ENCODE assay signal across 18 mouse cellular contexts in genomic region chr1:78740676-78741075, GRCm38 (mm10).
DNase-seq lines count a peak whose midpoint lies in the region; ATAC-seq and TF ChIP-seq lines count a peak whose summit lies in the region.
"Had no signal": no experiment of that assay in that cellular context is flagged by ENCODE, and none has a peak within 500 bp of the region (broad histone marks: within the 10 kb centered on the region; RNA-seq: fewer than 3 reads in every experiment).

No protein-coding gene starts in this region.

- TF ChIP-seq CTCF in midbrain, postnatal 0 days (IDR thresholded peaks at IDR 0.05): no peak

- no peaks in the 10 kb centered on the region for H3K9me3 ChIP-seq in forebrain, embryonic 16.5 days (ENCODE audit: control insufficient read depth, low read length)
- no peaks in the 10 kb centered on the region for H3K9me3 ChIP-seq in forebrain, embryonic 13.5 days (replicated peaks)
- no peaks in the 10 kb centered on the region for H3K9me3 ChIP-seq in midbrain, postnatal 0 days (ENCODE audit: low read length)
- H3K9me3 ChIP-seq in midbrain, embryonic 14.5 days (ENCODE audit: control insufficient read depth, low read length): no peaks in the 10 kb centered on the region
- H3K9me3 ChIP-seq: megakaryocyte, embryonic 14.5 days had no signal

- no peak overlapping the region for H3K4me2 ChIP-seq in forebrain, embryonic 16.5 days (ENCODE audit: low read length)
- no peak overlapping the region for H3K4me2 ChIP-seq in forebrain, embryonic 13.5 days
- no peak overlapping the region for H3K4me2 ChIP-seq in midbrain, postnatal 0 days (ENCODE audit: low read depth, low read length, poor library complexity, severe bottlenecking)
- no peak overlapping the region for H3K4me2 ChIP-seq in midbrain, embryonic 14.5 days (ENCODE audit: low read length)

- peak; percentile 51; the same call in 1 of the 2 replicates for ATAC-seq in forebrain, embryonic 16.5 days
- no peak for ATAC-seq in forebrain, embryonic 13.5 days
- ATAC-seq in midbrain, postnatal 0 days (ENCODE audit: low FRiP score): no peak
- no peak for ATAC-seq in midbrain, embryonic 14.5 days (ENCODE audit: low FRiP score, low TSS enrichment)
- ATAC-seq: liver, postnatal 0 days had no signal

- no peaks in the 10 kb centered on the region for H3K27me3 ChIP-seq in forebrain, embryonic 16.5 days (replicated peaks; ENCODE audit: control insufficient read depth, insufficient read depth, low read length)
- no peaks in the 10 kb centered on the region for H3K27me3 ChIP-seq in forebrain, embryonic 13.5 days
- H3K27me3 ChIP-seq in midbrain, postnatal 0 days (ENCODE audit: insufficient read depth, low read length): no peaks in the 10 kb centered on the region
- H3K27me3 ChIP-seq in midbrain, embryonic 14.5 days (ENCODE audit: control insufficient read depth, insufficient read depth, low read length): no peaks in the 10 kb centered on the region
- H3K27me3 ChIP-seq: megakaryocyte, embryonic 14.5 days had no signal

- 71% methylated on average over 11 of the region's 11 CpGs for WGBS in forebrain, embryonic 16.5 days
- WGBS in forebrain, embryonic 13.5 days: 89% methylated on average over 11 of the region's 11 CpGs
- 84% methylated on average over 11 of the region's 11 CpGs for WGBS in midbrain, postnatal 0 days
- WGBS in midbrain, embryonic 14.5 days: 90% methylated on average over 11 of the region's 11 CpGs

- peaks cover 5% of the 10 kb centered on the region for H3K4me1 ChIP-seq in forebrain, embryonic 16.5 days (replicated peaks; ENCODE audit: control insufficient read depth, insufficient read depth, low read length)
- no peaks in the 10 kb centered on the region for H3K4me1 ChIP-seq in forebrain, embryonic 13.5 days
- H3K4me1 ChIP-seq in midbrain, postnatal 0 days (ENCODE audit: insufficient read depth, low read length): no peaks in the 10 kb centered on the region
- peaks cover 4% of the 10 kb centered on the region; the same call in 1 of the 2 replicates for H3K4me1 ChIP-seq in midbrain, embryonic 14.5 days (ENCODE audit: control insufficient read depth, insufficient read depth, low read length)
- H3K4me1 ChIP-seq: megakaryocyte, embryonic 14.5 days had no signal

- no peak overlapping the region for H3K9ac ChIP-seq in forebrain, embryonic 16.5 days (replicated peaks; ENCODE audit: low read depth, low read length)
- H3K9ac ChIP-seq in forebrain, embryonic 13.5 days: no peak overlapping the region
- no peak overlapping the region for H3K9ac ChIP-seq in midbrain, postnatal 0 days (replicated peaks; ENCODE audit: low read length, poor library complexity, severe bottlenecking)
- no peak overlapping the region for H3K9ac ChIP-seq in midbrain, embryonic 14.5 days (replicated peaks; ENCODE audit: low read length)
- H3K9ac ChIP-seq: liver, postnatal 0 days had no signal

- H3K36me3 ChIP-seq in forebrain, embryonic 16.5 days (ENCODE audit: control insufficient read depth, insufficient read depth): no peaks in the 10 kb centered on the region
- H3K36me3 ChIP-seq in forebrain, embryonic 13.5 days (ENCODE audit: poor library complexity, severe bottlenecking): no peaks in the 10 kb centered on the region
- no peaks in the 10 kb centered on the region for H3K36me3 ChIP-seq in midbrain, postnatal 0 days (ENCODE audit: insufficient read depth, low read length)
- H3K36me3 ChIP-seq in midbrain, embryonic 14.5 days (ENCODE audit: control insufficient read depth, insufficient read depth, low read length): no peaks in the 10 kb centered on the region
- H3K36me3 ChIP-seq: embryonic facial prominence, embryonic 10.5 days had no signal

- peak; percentile 15 for DNase-seq in kidney, adult 11 months
- no peak for DNase-seq in kidney, postnatal 4 days
- peak; percentile 44 for DNase-seq in midbrain, postnatal 0 days (ENCODE audit: low spot score)
- DNase-seq in midbrain, embryonic 14.5 days: no peak
- peak; percentile 10 for DNase-seq in gastrocnemius, postnatal 25 days
- no peak for DNase-seq in ovary, adult 18-20 months (ENCODE audit: low spot score)
- DNase-seq: adrenal gland, postnatal 25 days; heart, adult 2 months; liver, postnatal 0 days; spleen, adult 18-20 months; thymus, postnatal 4 days had no signal

- H3K4me3 ChIP-seq in forebrain, embryonic 16.5 days (replicated peaks; ENCODE audit: low read length): no peak overlapping the region
- H3K4me3 ChIP-seq in forebrain, embryonic 13.5 days: no peak overlapping the region
- H3K4me3 ChIP-seq in midbrain, postnatal 0 days (ENCODE audit: low read depth, low read length): no peak overlapping the region
- H3K4me3 ChIP-seq in midbrain, embryonic 14.5 days (replicated peaks; ENCODE audit: low read depth, low read length): no peak overlapping the region
- H3K4me3 ChIP-seq: embryonic facial prominence, embryonic 10.5 days; heart, adult 2 months; left cerebral cortex, adult 2 months; megakaryocyte, embryonic 14.5 days; myocyte had no signal

- H3K27ac ChIP-seq in forebrain, embryonic 16.5 days (ENCODE audit: low read length): no peak overlapping the region
- no peak overlapping the region for H3K27ac ChIP-seq in forebrain, embryonic 13.5 days
- no peak overlapping the region for H3K27ac ChIP-seq in midbrain, postnatal 0 days (ENCODE audit: low read depth, low read length)
- H3K27ac ChIP-seq in midbrain, embryonic 14.5 days (replicated peaks; ENCODE audit: low read depth, low read length): no peak overlapping the region
- H3K27ac ChIP-seq: embryonic facial prominence, embryonic 10.5 days; heart, adult 2 months; kidney, postnatal 0 days; left cerebral cortex, adult 2 months had no signal

Comparison
In these comparisons a context has a peak if more than half of its experiments do, and no peak if none do; other contexts are left out.
1. DNase-seq: peak in kidney, adult 11 months (single experiment), midbrain, postnatal 0 days (single experiment) and gastrocnemius, postnatal 25 days (single experiment); none in kidney, postnatal 4 days (0 of 2), midbrain, embryonic 14.5 days (single experiment) and ovary, adult 18-20 months (single experiment).